Mouse (Mus musculus) forebrain, embryonic 16.5 days (tissue): Measurements from ENCODE around the gene Dennd6b. TPM values are rescaled to one million over a fixed set of nuclear protein-coding genes. Genes with fewer than 3 reads are reported as not detected.
A peak's percentile ranks its signal among the peaks of the same experiment; 100 is the strongest.

Source experiments
- ATAC-seq: fragments of 200-750 bp; cut with Nextera tagmentation; 2 replicates; pipeline ENCODE4 v1.8.0; 2017; ENCODE audit warnings: mild to moderate bottlenecking, moderate library complexity
- H3K27ac ChIP-seq: fragments of 300-500 bp; sonication (generic); 2 replicates; pipeline ENCODE4 v1.5.1; 2014; ENCODE audit warnings: low read length, control low read depth
- H3K27me3 ChIP-seq: fragments of 300-500 bp; sonication (generic); replicated peaks from 2 replicates; pipeline ENCODE4 v1.6.1; 2014; ENCODE audit warnings: low read length; ENCODE audit not compliant: control insufficient read depth, insufficient read depth
- H3K36me3 ChIP-seq: fragments of 300-500 bp; sonication (generic); 2 replicates; pipeline ENCODE4 v1.6.1; 2014; ENCODE audit not compliant: control insufficient read depth, insufficient read depth
- H3K4me1 ChIP-seq: fragments of 300-500 bp; sonication (generic); replicated peaks from 2 replicates; pipeline ENCODE4 v1.6.1; 2014; ENCODE audit warnings: low read length; ENCODE audit not compliant: control insufficient read depth, insufficient read depth
- H3K4me2 ChIP-seq: fragments of 300-500 bp; sonication (generic); 2 replicates; pipeline ENCODE4 v1.6.1; 2014; ENCODE audit warnings: mild to moderate bottlenecking, low read length, control low read depth
- H3K4me3 ChIP-seq: fragments of 300-500 bp; sonication (generic); replicated peaks from 2 replicates; pipeline ENCODE4 v1.5.1; 2014; ENCODE audit warnings: mild to moderate bottlenecking, low read length, control low read depth
- H3K9ac ChIP-seq: fragments of 300-500 bp; sonication (generic); replicated peaks from 2 replicates; pipeline ENCODE4 v1.6.1; 2014; ENCODE audit warnings: low read depth, low read length, control low read depth
- H3K9me3 ChIP-seq: fragments of 300-500 bp; sonication (generic); 2 replicates; pipeline ENCODE4 v1.6.1; 2016; ENCODE audit warnings: low read length; ENCODE audit not compliant: control insufficient read depth
- WGBS: fragments of 180-500 bp; shearing (Covaris S2); extraction: QIAGEN DNeasy Blood & Tissue Kit; methylation state at CpG from one replicate; pipeline ENCODE4 v1.1.7; 2014; 5-methylcytosine and 5-hydroxymethylcytosine counted together
- polyA plus RNA-seq: library from polyadenylated mRNA; unstranded; fragments of >200 nt; fragmentation: Nextera tagmentation; extraction: Ambion mirVana; gene quantifications from 2 replicates; pipeline ENCODE4 v1.2.1, GENCODE M21; 2015

Gene Dennd6b
- polyA plus RNA-seq, 1 experiment from 2014 or later: 83.2 TPM

- 90% methylated on average over 5 of the region's 5 CpGs for WGBS
- Histone ChIP-seq H3K9ac (no peak overlapping the region), H3K4me3 (no peak overlapping the region), H3K4me1 (peaks cover 73% of the 10 kb centered on the region), H3K27ac (no peak overlapping the region), H3K27me3 (no peaks in the 10 kb centered on the region), H3K36me3 (peaks cover 10% of the 10 kb centered on the region), H3K4me2 (no peak overlapping the region), H3K9me3 (no peaks in the 10 kb centered on the region)
- no peak for ATAC-seq
Measured at GRCm38 (mm10) chr15:89171526-89172051, 24.7 kb downstream of the Dennd6b start.

- peaks cover 25% of the 10 kb centered on the region for H3K36me3 ChIP-seq
- no peak for ATAC-seq
- 68% methylated on average over 3 of the region's 3 CpGs for WGBS
- no peak overlapping the region for H3K9ac ChIP-seq
- 0 out of 2 replicates have a peak overlapping the region, but pooled peaks have one; percentile 41 for H3K27ac ChIP-seq
- no peaks in the 10 kb centered on the region for H3K9me3 ChIP-seq
- no peak overlapping the region for H3K4me3 ChIP-seq
- no peak overlapping the region for H3K4me2 ChIP-seq
- peaks cover 58% of the 10 kb centered on the region for H3K4me1 ChIP-seq
- no peaks in the 10 kb centered on the region for H3K27me3 ChIP-seq
Measured at GRCm38 (mm10) chr15:89170102-89170501, 26.2 kb downstream of the Dennd6b start.

GRCm38 (mm10) chr15:89169431-89169830, 26.9 kb downstream of the Dennd6b start:
- ATAC-seq: peak; percentile 76
- no peaks in the 10 kb centered on the region for H3K9me3 ChIP-seq
- peak overlapping the region; percentile 41 for H3K27ac ChIP-seq
- no peak overlapping the region for H3K4me2 ChIP-seq
- peaks cover 51% of the 10 kb centered on the region for H3K4me1 ChIP-seq
- 4% methylated on average over 10 of the region's 10 CpGs for WGBS
- H3K27me3 ChIP-seq: no peaks in the 10 kb centered on the region
- H3K36me3 ChIP-seq: peaks cover 31% of the 10 kb centered on the region
- no peak overlapping the region for H3K4me3 ChIP-seq
- peak overlapping the region; percentile 4; the same call in 1 of the 2 replicates for H3K9ac ChIP-seq

GRCm38 (mm10) chr15:89168922-89169321, 27.4 kb downstream of the Dennd6b start:
- no peak overlapping the region for H3K9ac ChIP-seq

GRCm38 (mm10) chr15:89165478-89165877, 30.8 kb downstream of the Dennd6b start:
- Histone ChIP-seq H3K36me3 (peaks cover 68% of the 10 kb centered on the region), H3K27ac (no peak overlapping the region), H3K4me1 (peaks cover 18% of the 10 kb centered on the region), H3K4me3 (no peak overlapping the region), H3K27me3 (no peaks in the 10 kb centered on the region), H3K9me3 (no peaks in the 10 kb centered on the region), H3K4me2 (no peak overlapping the region), H3K9ac (no peak overlapping the region)
- ATAC-seq: no peak
- 95% methylated on average over 12 of the region's 12 CpGs for WGBS

More at GRCm38 (mm10) chr15:89168922-89169321, 27.4 kb downstream of the Dennd6b start:
- no peak for ATAC-seq
- H3K4me3 ChIP-seq: no peak overlapping the region
- 52% methylated on average over 10 of the region's 10 CpGs for WGBS
- peaks cover 36% of the 10 kb centered on the region for H3K36me3 ChIP-seq
- H3K27me3 ChIP-seq: no peaks in the 10 kb centered on the region
- H3K9me3 ChIP-seq: no peaks in the 10 kb centered on the region
- peaks cover 46% of the 10 kb centered on the region for H3K4me1 ChIP-seq
- H3K4me2 ChIP-seq: no peak overlapping the region
- H3K27ac ChIP-seq: peak overlapping the region; percentile 9

GRCm38 (mm10) chr15:89161397-89161796, 34.9 kb downstream of the Dennd6b start:
- H3K36me3 ChIP-seq: peaks cover 81% of the 10 kb centered on the region
- no peaks in the 10 kb centered on the region for H3K9me3 ChIP-seq
- no peaks in the 10 kb centered on the region for H3K4me1 ChIP-seq
- WGBS: 91% methylated on average over 9 of the region's 9 CpGs
- H3K27me3 ChIP-seq: no peaks in the 10 kb centered on the region
- no peak overlapping the region for H3K4me3 ChIP-seq
- H3K27ac ChIP-seq: no peak overlapping the region
- H3K9ac ChIP-seq: no peak overlapping the region
- no peak for ATAC-seq
- no peak overlapping the region for H3K4me2 ChIP-seq

- Histone ChIP-seq H3K27ac (no peak overlapping the region), H3K4me3 (no peak overlapping the region), H3K9me3 (no peaks in the 10 kb centered on the region), H3K4me1 (no peaks in the 10 kb centered on the region), H3K4me2 (no peak overlapping the region), H3K36me3 (peaks cover 66% of the 10 kb centered on the region), H3K27me3 (no peaks in the 10 kb centered on the region), H3K9ac (no peak overlapping the region)
- ATAC-seq: no peak
- WGBS: 91% methylated on average over 16 of the region's 16 CpGs
Measured at GRCm38 (mm10) chr15:89158516-89158915, 37.8 kb downstream of the Dennd6b start.

- WGBS: 63% methylated on average over 7 of the region's 7 CpGs
- peaks cover 60% of the 10 kb centered on the region for H3K36me3 ChIP-seq
- ATAC-seq: peak; percentile 34
- H3K4me1 ChIP-seq: no peaks in the 10 kb centered on the region
- H3K4me2 ChIP-seq: no peak overlapping the region
- no peak overlapping the region for H3K9ac ChIP-seq
- no peak overlapping the region for H3K27ac ChIP-seq
- no peaks in the 10 kb centered on the region for H3K27me3 ChIP-seq
- no peaks in the 10 kb centered on the region for H3K9me3 ChIP-seq
- H3K4me3 ChIP-seq: no peak overlapping the region
Measured at GRCm38 (mm10) chr15:89157954-89158353, 38.3 kb downstream of the Dennd6b start.

- ATAC-seq: no peak
- Histone ChIP-seq H3K36me3 (peaks cover 20% of the 10 kb centered on the region), H3K27me3 (no peaks in the 10 kb centered on the region), H3K27ac (peak overlapping the region; percentile 24; the same call in 1 of the 2 replicates), H3K4me3 (no peak overlapping the region), H3K4me1 (peaks cover 28% of the 10 kb centered on the region), H3K4me2 (no peak overlapping the region), H3K9me3 (no peaks in the 10 kb centered on the region), H3K9ac (no peak overlapping the region)
Measured at GRCm38 (mm10) chr15:89152312-89152711, 44.0 kb downstream of the Dennd6b start.

GRCm38 (mm10) chr15:89150041-89150390, 46.3 kb downstream of the Dennd6b start:
- Histone ChIP-seq H3K4me3 (peak overlapping the region; percentile 87), H3K4me2 (peak overlapping the region; percentile 85), H3K9ac (peak overlapping the region; percentile 92), H3K4me1 (peaks cover 39% of the 10 kb centered on the region), H3K9me3 (no peaks in the 10 kb centered on the region), H3K27ac (peak overlapping the region; percentile 91), H3K27me3 (no peaks in the 10 kb centered on the region), H3K36me3 (peaks cover 1% of the 10 kb centered on the region; the same call in 1 of the 2 replicates)
- ATAC-seq: no peak
- WGBS: 5% methylated on average over 13 of the region's 13 CpGs
